Mouse (Mus musculus) kidney, postnatal 10 days (tissue): Measurements from ENCODE around the gene Cd151.
A peak's percentile ranks its signal among the peaks of the same experiment; 100 is the strongest.

Source experiments
- DNase-seq: peaks from one replicate; pipeline ENCODE4 v3.0.0; 2021; ENCODE audit warnings: mixed read lengths

Cd151 gene

DNA sequence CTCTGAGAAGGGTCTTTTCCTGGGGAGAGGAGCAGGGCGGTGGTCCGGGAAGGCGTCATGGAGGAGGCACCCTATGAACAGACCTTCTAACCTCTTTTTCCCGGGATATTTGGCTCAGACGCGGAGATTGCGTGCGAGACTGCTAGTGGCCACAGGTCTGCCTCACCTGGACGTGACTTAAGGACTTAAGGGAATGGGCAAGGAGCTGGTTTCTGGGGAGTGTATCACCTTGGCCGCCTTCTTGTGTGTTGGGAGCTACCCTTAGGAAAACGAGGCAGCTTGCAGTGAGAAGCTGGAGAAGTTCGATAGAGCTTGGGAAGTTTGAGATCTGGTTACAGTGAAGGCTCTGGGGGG is 8.6 kb downstream of the Cd151 start:
- peak; percentile 56 for DNase-seq

DNA sequence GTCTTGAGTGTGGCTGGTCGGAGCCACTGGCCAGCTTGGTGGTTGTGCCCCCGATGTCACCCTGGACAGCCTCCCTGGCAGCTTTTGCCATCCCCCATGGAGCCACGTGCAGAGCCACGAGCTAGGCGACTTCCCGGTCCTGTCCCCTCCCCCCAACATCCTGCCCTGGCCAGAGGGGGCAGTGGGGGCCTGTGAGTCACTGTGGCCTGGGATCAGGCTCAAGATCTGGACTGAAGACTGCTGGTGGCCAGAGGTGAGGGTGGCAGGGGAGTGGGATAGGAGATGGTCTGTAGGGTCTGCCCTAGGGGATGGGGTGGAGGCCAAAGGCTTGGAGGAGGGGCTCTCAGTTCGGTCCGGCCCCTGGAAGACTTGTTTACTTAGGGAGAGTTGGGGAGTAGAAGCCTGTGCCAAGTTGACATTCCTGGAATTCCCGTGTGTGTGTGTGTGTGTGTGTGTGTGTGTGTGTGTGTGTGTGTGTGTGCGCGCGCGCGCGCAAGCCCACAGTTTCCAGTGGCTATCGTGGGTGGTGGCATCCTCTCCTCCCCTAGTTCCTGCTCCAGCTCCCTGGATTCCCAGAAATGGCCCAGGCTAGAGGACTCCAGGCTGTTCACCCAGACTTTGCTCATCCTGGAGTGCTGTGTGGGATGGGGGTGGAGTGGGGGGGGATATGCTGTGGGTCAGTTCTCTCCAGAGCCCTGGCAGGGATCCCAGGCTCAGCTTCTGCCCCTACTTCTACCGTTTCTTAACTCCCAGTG is 9.2 kb downstream of the Cd151 start:
- peak; percentile 94 for DNase-seq

DNA sequence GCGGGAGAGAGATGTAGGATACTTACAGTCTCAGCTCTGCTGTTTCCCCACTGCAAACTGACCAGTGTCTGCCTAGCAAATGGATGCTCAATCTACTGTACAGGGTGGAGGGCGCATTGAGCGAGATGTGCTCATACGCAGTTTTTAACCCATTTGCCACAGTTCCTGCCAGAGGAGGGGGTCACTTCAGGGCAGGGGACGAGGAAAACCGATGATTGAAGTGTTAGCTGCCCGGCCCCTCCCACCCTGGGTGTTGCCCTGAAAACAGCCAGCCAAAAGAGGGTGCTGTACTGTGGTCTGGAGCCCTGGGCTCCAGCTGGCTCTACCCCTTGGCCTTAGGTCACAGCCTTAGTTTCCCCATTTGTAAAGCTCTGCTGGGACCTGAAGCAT is 9.8 kb downstream of the Cd151 start:
- peak; percentile 68 for DNase-seq

DNA sequence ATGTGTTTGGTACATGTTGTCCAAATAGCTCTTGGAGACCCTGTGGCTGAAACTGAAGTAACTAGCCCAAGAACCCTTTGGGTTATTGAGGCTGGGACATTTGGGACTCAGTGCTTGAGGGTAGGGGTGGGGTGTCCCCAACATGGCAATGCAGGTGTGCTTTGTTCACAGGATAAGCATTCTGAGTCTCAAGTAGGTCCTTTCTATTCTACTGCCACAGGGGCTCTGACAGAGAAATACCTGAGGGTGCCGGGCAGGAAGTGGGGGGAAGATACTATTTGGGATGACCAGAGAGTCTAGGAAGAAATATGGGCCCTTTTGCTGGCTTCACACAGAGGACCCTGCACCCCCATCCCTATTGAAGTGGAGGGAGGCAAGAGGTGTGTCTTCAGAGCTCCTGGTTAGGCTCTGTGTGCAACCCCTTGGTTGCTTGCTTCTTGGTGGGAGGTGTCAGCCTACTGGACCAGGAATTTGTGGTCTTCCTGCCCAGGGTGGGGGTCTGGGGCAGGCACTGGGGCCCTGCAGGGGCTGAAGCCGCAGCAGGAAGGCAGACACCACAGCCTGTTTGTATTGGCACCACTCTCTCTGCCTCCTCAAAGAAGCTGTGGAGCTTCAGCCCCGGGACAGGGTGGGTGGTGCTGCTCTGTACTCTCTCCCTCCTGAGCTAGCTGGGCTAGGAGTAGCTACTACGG is 10.5 kb downstream of the Cd151 start:
- peak; percentile 61 for DNase-seq

DNA sequence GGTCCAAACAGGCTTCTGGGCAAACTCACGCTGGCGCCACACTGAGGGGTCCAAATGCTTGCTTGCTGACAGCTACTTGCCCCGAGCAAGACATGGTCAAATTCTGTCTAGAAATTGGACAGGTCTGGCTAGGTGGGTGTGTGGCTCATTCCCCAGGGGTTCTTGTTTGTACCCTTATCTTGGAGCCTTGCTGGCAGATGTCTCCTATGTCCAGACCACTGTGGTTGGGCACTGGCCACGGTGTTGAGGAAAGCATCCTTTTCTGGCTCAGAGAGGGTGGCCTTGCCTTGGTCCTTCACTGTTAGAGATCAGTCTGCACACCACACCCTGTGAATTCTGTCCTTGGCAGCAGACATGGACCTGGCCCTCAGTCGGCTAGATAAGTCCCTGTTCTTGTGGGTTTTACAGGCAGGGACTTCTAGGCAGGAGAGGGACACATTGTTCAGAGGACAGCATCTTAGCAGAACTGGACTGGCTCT is 11.1 kb downstream of the Cd151 start:
- no peak for DNase-seq

DNA sequence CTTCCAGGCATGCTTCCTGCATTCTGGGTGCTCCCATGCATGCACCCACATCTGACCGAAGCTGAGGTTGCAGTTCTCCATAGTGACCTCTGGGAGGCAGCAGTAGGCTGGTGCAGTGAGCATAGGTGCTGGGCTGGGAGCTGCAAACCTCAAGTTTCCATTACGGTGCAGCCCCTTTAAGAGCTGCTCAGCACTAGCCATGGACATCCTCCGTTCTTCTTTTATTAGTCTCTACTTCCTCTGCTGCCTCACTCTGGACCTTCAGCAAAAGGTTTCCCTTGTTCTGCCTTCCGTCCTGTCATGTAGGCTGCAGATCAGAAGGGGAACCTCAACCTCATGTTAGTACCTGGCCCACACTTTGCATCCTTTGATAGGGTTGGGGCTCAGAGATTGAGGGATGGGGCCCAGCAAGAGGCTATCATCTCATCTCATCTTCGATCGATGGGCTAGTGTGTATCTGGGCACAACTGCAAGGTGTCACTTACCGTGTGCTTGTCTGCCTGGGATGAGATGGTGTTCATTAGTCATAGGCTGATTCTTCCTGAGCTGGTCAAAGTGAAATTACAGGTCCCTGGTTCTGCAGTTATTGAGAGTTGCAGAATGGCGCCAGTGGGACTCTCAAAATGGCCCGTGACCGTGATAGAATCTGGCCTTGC is 13.8 kb downstream of the Cd151 start:
- peak; percentile 79 for DNase-seq

DNA sequence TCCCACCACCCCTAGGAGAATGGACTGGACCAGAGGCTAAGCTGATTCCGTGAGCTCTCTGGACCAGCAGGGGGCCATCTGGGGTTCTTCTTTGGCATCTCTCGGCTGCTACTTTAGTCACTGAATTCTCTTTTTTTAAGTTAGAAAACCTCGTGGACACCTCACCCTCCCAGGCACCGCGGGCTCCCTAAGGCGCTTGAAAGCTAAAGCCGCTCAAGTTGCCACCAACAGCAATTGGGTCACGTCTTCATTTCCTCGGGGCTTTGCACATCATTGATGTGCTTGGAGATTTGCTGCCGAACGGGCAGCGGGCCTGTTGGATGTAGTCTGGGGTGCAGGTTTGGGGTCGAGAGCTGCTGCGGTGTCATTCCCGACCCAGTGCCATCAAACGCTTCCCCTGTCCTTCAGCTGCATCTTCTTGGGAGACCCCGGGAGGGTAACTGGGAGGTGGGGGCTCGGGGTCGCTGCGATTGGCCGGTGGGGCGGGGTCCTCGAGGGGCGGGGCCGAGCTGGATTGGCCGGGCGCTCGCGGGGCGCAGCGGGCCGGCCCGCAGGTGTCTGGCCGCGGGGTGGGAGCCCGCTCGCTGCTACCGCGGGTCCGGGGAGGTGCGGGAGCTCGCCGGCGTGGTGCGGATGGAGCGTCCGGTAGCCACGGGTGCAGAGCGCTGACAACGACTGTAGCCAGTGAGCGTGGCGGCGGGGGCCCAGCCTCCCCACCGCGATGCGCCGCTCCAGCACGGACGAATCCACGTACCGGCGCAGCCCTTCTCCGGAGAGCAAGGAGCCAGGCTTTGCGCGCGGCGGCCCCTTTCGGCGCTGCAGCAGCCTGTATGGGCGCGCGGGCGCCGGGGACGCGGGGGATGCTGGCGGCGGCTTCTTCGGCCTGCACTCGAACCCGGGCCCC is 14.6 kb downstream of the Cd151 start:
- peak; percentile 77 for DNase-seq

DNA sequence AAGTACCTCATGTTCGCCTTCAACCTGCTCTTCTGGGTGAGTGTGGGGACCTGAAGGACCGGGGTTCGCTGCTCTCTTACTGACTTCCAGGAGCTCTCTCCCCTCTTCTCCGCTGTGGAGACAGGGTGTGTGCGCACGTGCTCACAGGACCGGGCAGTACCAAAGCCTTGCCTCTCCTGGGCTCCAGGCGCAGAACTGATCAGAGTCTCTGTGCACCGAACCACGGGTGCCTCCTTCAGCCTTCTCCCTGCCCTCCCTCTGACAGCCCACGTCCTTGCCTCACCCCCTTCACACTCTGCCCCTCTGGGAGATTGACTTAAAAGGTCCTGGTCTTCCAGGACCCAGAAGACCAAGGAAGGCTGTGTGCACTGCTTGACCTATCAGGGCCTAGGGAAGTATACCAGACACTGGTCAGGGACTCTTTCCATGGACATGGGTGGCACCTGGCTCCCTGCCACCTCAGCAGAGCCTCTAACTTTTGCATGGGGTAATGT is 15.4 kb downstream of the Cd151 start:
- DNase-seq = no peak

DNA sequence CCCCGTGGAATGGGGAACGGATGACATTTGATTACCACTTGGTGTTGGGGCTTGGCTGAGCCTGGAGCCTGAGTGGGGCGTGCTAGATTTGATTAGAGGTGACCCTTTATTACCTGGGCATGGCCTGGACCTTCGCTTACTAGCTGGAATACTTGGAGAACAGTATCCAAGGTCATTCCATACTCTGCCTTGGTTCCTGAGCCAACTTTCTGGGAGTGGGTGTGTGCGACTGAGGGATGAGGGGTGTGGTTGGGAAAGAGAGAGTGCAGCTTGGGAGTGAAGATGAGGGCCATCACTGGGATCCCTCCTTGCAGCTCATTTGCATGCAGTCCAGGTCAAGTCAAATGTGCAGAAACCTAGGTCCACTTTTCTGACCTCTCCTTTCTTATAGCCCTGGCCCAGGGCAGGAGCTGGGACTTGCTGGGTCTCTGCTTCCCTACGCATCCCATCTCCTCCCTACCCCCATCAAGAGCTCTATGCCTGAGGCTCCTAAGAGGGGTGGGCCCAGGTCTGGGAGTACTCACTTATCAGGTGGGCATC is 16.0 kb downstream of the Cd151 start:
- DNase-seq = no peak

DNA sequence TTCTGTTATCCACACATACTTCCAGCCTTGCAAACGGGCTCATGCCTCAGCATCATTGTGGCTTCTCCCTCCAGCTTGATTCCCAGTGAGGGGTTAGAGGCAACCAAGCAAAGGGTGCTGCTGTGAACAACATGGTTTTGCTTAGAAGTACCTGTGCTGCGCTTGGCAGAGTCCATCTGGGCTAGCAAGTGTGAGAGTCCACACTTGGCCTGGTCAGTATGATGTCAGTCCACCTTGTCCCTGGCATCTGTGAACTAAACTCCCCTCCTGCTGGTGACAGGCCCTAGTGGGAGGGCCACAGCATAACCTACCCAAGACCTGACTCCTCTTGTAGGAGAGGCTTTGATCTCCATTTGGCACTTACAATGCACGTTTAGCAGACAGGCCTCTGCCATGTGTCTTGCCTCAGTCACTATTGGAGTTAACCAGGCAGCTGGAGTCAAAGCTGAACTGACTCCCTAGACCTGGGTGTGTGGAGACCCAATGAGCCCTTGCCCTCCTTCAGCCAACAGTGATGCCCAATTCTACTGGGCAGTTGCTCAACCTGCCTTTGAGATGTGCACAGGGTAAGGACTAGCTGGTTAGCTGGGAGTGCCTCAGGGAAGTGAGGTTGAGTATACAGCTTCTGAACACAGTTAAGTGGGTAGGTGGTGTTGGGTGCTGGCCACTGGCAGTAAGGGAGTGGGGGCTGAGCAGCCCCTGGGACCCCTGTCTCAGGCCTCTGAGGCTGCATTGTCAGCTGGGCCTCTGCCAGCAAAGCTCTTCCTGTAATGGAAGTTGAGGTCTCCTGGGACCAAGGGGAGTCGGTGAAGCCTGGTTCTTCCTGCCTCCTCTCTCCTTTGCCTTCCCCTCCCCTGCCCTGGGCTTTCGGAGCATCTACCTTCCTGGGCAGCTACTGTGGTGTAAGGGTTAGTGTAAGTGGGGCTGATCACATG is 17.3 kb downstream of the Cd151 start:
- DNase-seq = peak; percentile 48

DNA sequence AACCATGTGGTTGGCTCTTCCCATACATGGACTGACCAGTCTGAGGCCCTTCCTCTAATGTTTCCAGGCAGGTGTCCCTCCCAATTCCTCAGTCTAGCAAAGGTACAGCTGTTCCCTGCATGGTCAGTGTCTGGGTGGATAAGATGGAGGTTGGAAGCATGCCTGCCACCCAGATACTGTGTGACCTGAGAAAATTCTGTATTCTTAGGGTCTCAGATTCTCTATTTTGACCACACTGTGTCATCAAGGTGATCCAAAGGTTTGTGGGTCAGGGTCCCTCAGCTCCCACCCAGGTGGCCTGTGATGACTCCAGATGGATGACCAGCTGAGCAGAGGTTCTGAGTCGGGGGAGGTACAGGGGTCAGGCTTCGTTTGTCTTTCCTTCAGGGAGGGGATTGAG is 18.0 kb downstream of the Cd151 start:
- DNase-seq = no peak

DNA sequence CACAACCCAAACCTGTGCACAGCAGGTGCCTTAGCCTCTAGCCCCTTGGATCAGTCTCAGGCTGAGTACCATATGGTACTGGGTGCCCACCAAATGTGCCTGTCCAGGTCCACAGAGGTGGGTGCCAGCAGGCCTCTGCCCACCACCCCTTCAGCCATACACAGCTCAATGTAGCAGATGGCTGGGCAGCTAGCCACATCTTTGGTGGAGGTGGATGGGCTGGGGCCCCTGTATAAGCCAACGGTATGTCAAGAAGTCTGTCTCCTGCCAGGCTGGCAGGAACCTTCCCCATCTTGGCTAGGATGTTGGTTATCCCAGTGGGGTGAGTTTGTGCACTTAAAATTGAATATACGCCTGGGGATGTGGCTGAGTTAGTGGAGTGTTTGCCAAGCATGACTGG is 18.4 kb downstream of the Cd151 start:
- DNase-seq = no peak

DNA sequence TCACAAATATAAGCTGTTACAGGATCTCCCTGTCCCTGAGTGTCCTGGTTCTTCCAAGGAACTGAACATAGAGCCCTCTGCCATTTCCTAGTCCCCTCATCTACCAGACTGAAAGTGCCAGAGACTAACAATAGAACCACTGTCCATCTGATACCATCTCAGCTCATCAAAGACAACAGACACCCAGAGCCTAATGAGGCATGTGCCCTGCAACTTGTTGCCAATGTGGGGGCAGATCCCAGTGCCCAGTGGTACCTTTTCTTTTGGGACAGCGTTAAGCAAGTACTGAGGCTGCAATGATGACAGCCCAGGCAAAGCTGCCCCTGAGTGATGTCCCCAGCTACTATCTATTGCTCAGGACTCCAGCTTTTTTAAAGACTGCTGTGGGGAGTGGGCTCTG is 19.0 kb downstream of the Cd151 start:
- DNase-seq = no peak

DNA sequence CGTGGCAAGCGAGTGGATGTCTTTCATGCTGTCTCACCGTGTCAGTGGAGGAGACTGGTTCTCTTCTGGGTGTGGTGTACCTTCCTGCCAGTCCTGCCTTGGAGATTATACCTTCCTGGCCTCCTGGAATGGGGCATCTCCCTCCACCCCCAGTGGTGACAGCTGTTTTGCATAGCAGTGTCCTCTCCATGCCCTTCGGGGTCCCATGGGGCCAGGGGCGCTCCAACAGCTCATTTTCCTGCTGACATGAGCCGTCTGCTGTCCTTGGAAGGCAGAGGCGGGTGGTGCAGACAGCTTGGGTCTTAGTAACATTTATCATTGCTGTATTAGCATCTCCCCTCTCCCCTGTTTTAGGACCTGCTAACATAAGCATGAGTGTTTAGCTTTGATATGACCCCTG is 19.9 kb downstream of the Cd151 start:
- DNase-seq = no peak

DNA sequence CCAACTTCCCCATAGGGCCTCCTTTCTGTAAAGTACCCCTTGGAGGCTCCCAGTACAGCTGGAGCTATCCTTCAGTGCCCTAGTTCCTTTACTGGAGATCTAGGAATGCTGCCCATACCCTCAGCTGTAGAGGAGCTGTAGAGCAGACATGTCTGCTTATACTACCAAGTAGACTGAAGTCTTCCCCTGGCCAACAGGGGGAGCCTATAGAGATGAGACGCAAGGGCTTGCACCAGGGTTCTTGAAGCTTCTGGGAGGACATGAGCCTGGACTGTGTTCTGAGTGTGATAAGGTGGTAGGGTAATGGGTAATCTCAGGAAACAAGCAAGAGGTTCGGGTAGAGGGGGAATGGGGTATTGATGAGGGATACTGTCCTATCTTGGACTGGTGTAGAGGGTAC is 24.0 kb downstream of the Cd151 start:
- peak; percentile 41 for DNase-seq

DNA sequence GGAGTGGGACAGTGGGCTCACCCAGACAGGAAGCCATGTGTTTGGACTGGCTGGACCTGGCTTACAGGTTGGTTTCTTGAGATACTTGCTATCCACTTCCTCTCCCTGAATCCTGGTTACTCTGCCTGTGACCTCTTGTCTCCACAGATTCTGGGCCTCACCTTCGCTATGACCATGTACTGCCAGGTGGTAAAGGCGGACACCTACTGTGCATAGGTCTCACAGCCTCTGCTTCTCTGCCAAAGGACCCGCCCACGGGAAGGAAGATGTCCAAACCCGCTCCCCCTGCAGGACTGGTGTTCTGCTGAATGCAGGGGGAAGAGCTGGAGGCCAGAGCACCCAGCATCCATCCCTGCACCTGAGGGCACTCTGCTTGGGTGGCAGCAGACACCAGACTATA is 25.5 kb downstream of the Cd151 start:
- DNase-seq = no peak

DNA sequence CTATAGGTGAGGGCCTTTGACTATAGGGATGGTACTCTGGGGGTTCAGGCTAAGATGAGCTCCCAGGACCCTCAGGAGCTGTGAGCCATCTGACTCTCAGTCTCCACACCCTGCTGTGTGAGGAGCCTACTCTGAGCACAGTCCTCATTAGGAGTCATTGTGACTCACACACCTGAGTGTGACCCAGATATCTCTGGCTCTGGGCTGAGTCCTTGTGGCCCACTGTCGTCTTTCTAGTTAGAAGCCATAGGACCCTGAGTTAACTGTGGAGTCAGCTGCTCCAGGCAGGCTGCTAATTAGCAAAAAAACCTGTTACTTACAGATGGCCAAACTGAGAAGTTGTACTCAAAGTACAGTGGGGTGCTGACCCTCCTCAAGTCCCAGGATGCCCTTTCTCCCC is 26.5 kb downstream of the Cd151 start:
- DNase-seq = no peak

DNA sequence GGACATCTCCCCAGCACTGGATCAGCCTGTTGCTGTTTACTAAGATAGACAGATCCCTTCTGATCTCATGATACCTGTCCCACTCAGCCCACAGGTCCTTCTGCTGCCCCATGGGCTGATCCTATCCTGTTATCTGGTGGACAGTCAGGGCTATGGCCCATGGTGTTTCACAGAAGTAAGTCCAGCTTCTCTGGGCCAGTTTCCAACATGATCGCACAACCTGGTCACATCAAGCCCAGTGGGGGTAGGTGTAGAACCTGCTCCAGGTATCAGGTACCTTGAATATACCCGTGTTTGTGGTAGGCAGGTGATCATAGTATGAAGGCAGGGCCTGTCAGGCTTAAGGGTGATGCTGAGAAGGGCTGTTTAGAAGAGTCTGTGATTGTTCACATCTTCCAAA is 28.2 kb downstream of the Cd151 start:
- no peak for DNase-seq

DNA sequence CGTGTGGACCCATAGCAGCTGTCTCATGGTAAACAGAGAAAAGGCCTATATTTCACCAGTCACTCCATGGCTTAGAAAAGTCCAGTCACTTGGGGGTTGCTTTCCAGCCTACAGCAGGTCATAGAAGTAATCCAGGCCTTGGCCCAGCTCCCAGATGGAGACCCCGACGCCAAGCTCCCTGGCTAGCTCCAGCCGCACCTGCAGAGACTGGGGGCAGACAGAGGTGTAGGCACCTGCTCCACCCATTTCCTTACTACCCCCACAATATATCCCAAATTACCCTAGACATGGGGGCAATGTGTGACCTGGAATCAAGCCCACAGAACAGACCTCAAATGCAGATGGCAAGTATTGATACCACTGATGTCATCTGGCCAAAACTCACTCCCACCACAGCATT is 28.7 kb downstream of the Cd151 start:
- no peak for DNase-seq

DNA sequence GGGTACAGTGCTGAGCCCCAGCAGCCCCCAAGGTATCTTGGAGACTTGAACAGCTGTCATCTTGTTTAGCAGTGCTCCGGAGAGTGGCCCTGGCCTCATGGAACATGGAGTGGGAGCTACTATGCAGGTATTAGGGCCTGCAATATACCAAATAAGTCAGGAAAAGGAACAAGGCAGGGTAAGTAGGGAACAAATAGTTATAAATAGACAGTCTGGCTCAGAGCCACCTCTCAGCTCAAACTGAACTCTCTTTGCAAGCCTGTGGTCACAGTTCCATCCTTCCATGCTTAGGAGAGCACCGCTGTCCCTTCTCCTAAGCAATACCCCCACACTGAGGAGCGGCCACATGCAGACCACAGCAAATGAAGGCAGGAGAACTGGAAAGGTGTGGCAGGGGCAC is 30.4 kb downstream of the Cd151 start:
- no peak for DNase-seq

DNA sequence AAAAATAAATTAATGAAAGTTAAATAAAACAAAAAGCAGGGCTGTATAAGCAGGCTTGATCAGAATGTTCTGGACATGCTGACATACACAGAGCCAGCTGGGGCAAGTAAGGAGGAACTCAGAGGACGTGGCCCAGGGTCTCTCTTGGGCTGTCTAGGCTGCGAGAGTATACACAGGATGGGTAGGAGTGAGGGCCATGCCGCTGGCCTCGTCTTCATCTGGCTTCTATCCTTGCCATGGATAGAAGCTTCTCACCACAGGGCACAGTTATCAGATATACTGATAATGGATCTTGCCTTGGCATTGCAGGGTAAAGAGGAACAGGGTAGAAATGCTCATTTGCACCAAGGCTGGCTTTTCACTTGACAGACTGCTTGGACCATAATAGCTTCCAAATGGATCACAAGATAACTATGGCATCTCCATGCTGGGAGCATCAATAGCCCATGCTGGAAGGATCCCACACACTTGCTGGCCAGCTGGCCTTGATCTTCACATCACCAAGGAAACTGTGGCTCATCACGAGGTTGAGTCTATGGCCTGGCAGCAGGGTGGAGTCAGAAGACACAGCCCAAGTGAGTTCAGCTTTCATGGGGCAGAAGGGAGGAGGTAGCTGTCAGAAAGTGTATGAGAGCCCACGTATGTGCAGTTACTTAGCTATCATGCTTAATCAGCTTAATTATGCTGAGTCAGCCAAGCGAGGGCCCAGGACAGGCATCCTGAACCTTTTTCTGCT is 34.8 kb downstream of the Cd151 start:
- DNase-seq = no peak
